Mouse (Mus musculus) MEL (cell line): ENCODE measurements around the gene Aurka. TPM values are rescaled to one million over a fixed set of nuclear protein-coding genes. Genes with fewer than 3 reads are reported as not detected.

Source experiments
- DNase-seq: peaks from one replicate; pipeline ENCODE4 v3.0.0; 2011; ENCODE audit warnings: low read depth, low spot score
- H3K27ac ChIP-seq: 2 replicates; pipeline ENCODE4 v1.5.1; 2012; ENCODE audit warnings: low read depth, mild to moderate bottlenecking, control low read depth, low read length, moderate library complexity; ENCODE audit not compliant: control insufficient read depth
- H3K27me3 ChIP-seq, 2 experiments: fragments of 150-350 bp in 1 of 2; sonication (generic) in 1 of 2; 2 replicates each; pipeline ENCODE4 v1.6.1; 2012; ENCODE audit warnings: low read length in 2 of 2, mild to moderate bottlenecking in 2 of 2, improper control_type of control experiment in 1 of 2, moderate library complexity in 1 of 2; ENCODE audit not compliant: insufficient read depth in 2 of 2, control insufficient read depth in 1 of 2
- H3K36me3 ChIP-seq, 2 experiments: 2 replicates each; pipeline ENCODE4 v1.6.1; 2012 to 2014; ENCODE audit warnings: low read length in 2 of 2, improper control_type of control experiment in 1 of 2, inconsistent platforms in 1 of 2, mild to moderate bottlenecking in 1 of 2; ENCODE audit not compliant: insufficient read depth in 2 of 2, control insufficient read depth in 1 of 2
- H3K4me1 ChIP-seq, 2 experiments: fragments of 150-350 bp in 1 of 2; sonication (generic) in 1 of 2; 2 replicates each; pipeline ENCODE4 v1.6.1; 2012; ENCODE audit warnings: low read length in 2 of 2, improper control_type of control experiment in 1 of 2, mild to moderate bottlenecking in 1 of 2; ENCODE audit not compliant: insufficient read depth in 2 of 2, control insufficient read depth in 1 of 2
- H3K4me3 ChIP-seq, 2 experiments: fragments of 150-350 bp in 1 of 2; sonication (generic) in 1 of 2; 2 replicates each; pipeline ENCODE4 v1.5.1; 2012; ENCODE audit warnings: low read depth in 2 of 2, low read length in 2 of 2, mild to moderate bottlenecking in 2 of 2, moderate library complexity in 2 of 2, control low read depth in 1 of 2, improper control_type of control experiment in 1 of 2; ENCODE audit not compliant: control insufficient read depth in 1 of 2, insufficient read depth in 1 of 2
- H3K79me2 ChIP-seq: 2 replicates; pipeline ENCODE4 v1.6.1; 2012; ENCODE audit warnings: mild to moderate bottlenecking, low read length, moderate library complexity; ENCODE audit not compliant: control insufficient read depth, poor library complexity, insufficient read depth
- H3K9ac ChIP-seq: 2 replicates; pipeline ENCODE4 v1.6.1; 2012; ENCODE audit warnings: low read depth, mild to moderate bottlenecking, control low read depth, low read length, moderate library complexity; ENCODE audit not compliant: control insufficient read depth, poor library complexity, severe bottlenecking
- H3K9me3 ChIP-seq: fragments of 150-350 bp; sonication (generic); replicated peaks from 2 replicates; pipeline ENCODE4 v1.6.1; 2012; ENCODE audit warnings: mild to moderate bottlenecking, low read length, improper control_type of control experiment, moderate library complexity; ENCODE audit not compliant: insufficient read depth
- BHLHE40 ChIP-seq: IDR thresholded peaks from 2 replicates; pipeline ENCODE4 v1.6.1; 2012; ENCODE audit warnings: low read depth, mild to moderate bottlenecking, inconsistent platforms, low read length, improper control_type of control experiment, borderline replicate concordance
- CHD1 ChIP-seq: IDR thresholded peaks from 2 replicates; pipeline ENCODE4 v1.6.1; 2012; ENCODE audit warnings: low read depth, mild to moderate bottlenecking, inconsistent platforms, low read length, improper control_type of control experiment
- CHD2 ChIP-seq: IDR thresholded peaks from 2 replicates; pipeline ENCODE4 v1.6.1; 2011; ENCODE audit warnings: low read length, improper control_type of control experiment
- CTCF ChIP-seq, 3 experiments: IDR thresholded peaks in 2 of 3; conservative IDR thresholded peaks in 1 of 3; 2 replicates each; pipeline ENCODE4 v1.5.1; 2011 to 2012; ENCODE audit warnings: low read length in 3 of 3, low read depth in 2 of 3, mild to moderate bottlenecking in 2 of 3, improper control_type of control experiment in 1 of 3, inconsistent platforms in 1 of 3, mixed read lengths in 1 of 3, moderate library complexity in 1 of 3; ENCODE audit not compliant: control insufficient read depth in 1 of 3, insufficient read depth in 1 of 3, poor library complexity in 1 of 3, severe bottlenecking in 1 of 3
- E2F4 ChIP-seq: IDR thresholded peaks from 2 replicates; pipeline ENCODE4 v1.6.1; 2011; ENCODE audit warnings: low read depth, low read length, improper control_type of control experiment, borderline replicate concordance
- ELF1 ChIP-seq: IDR thresholded peaks from 2 replicates; pipeline ENCODE4 v1.6.1; 2014; ENCODE audit warnings: low read depth, mild to moderate bottlenecking, inconsistent platforms, low read length, improper control_type of control experiment, moderate library complexity
- EP300 ChIP-seq, 2 experiments: IDR thresholded peaks; 2 replicates each; pipeline ENCODE4 v1.6.1; 2011; ENCODE audit warnings: improper control_type of control experiment in 2 of 2, low read length in 2 of 2, low read depth in 1 of 2, mild to moderate bottlenecking in 1 of 2
- ETS1 ChIP-seq: IDR thresholded peaks from 2 replicates; pipeline ENCODE4 v1.6.1; 2012; ENCODE audit warnings: low read depth, mild to moderate bottlenecking, inconsistent platforms, low read length, improper control_type of control experiment, moderate library complexity
- HCFC1 ChIP-seq: IDR thresholded peaks from 2 replicates; pipeline ENCODE4 v1.6.1; 2012; ENCODE audit warnings: low read depth, mild to moderate bottlenecking, inconsistent platforms, low read length, improper control_type of control experiment, moderate library complexity
- JUND ChIP-seq: IDR thresholded peaks from 2 replicates; pipeline ENCODE4 v1.6.1; 2011; ENCODE audit warnings: low read depth, mild to moderate bottlenecking, improper control_type of control experiment, low read length
- KAT2A ChIP-seq: conservative IDR thresholded peaks from 2 replicates; pipeline ENCODE4 v1.6.1; 2012; ENCODE audit warnings: low read depth, low read length, improper control_type of control experiment, inconsistent platforms
- MAZ ChIP-seq: IDR thresholded peaks from 2 replicates; pipeline ENCODE4 v1.6.1; 2012; ENCODE audit warnings: low read depth, mild to moderate bottlenecking, inconsistent platforms, low read length, improper control_type of control experiment
- MEF2A ChIP-seq: IDR thresholded peaks from 2 replicates; pipeline ENCODE4 v1.6.1; 2014; ENCODE audit warnings: low read depth, mild to moderate bottlenecking, inconsistent platforms, low read length, improper control_type of control experiment; ENCODE audit not compliant: poor library complexity, insufficient replicate concordance, severe bottlenecking; ENCODE audit errors: extremely low read depth
- MYB ChIP-seq: IDR thresholded peaks from 2 replicates; pipeline ENCODE4 v1.6.1; 2011; ENCODE audit warnings: mild to moderate bottlenecking, low read depth, low read length, improper control_type of control experiment
- NRF1 ChIP-seq: IDR thresholded peaks from 2 replicates; pipeline ENCODE4 v1.6.1; 2014; ENCODE audit warnings: low read depth, mild to moderate bottlenecking, inconsistent platforms, low read length, improper control_type of control experiment, moderate library complexity; ENCODE audit not compliant: poor library complexity, insufficient read depth, severe bottlenecking
- POLR2AphosphoS2 ChIP-seq: IDR thresholded peaks from 2 replicates; pipeline ENCODE4 v1.6.1; 2011; ENCODE audit warnings: low read length, improper control_type of control experiment
- POLR2AphosphoS5 ChIP-seq: IDR thresholded peaks from 2 replicates; pipeline ENCODE4 v1.6.1; 2012; ENCODE audit warnings: low read depth, borderline replicate concordance, mild to moderate bottlenecking, inconsistent platforms, low read length, moderate library complexity, mixed read lengths
- RAD21 ChIP-seq: IDR thresholded peaks from 2 replicates; pipeline ENCODE4 v1.6.1; 2011; ENCODE audit warnings: mild to moderate bottlenecking, low read depth, low read length, improper control_type of control experiment
- RCOR1 ChIP-seq: IDR thresholded peaks from 2 replicates; pipeline ENCODE4 v1.6.1; 2012; ENCODE audit warnings: low read depth, mild to moderate bottlenecking, inconsistent platforms, low read length, improper control_type of control experiment
- SIN3A ChIP-seq: IDR thresholded peaks from 2 replicates; pipeline ENCODE4 v1.6.1; 2012; ENCODE audit warnings: low read length, improper control_type of control experiment, inconsistent platforms
- SMC3 ChIP-seq: IDR thresholded peaks from 2 replicates; pipeline ENCODE4 v1.6.1; 2011; ENCODE audit warnings: low read depth, low read length, improper control_type of control experiment
- TAL1 ChIP-seq: IDR thresholded peaks from 2 replicates; pipeline ENCODE4 v1.6.1; 2012; ENCODE audit warnings: mild to moderate bottlenecking, inconsistent platforms, low read length, moderate library complexity, mixed read lengths
- UBTF ChIP-seq: IDR thresholded peaks from 2 replicates; pipeline ENCODE4 v1.6.1; 2012; ENCODE audit warnings: low read depth, mild to moderate bottlenecking, inconsistent platforms, low read length, improper control_type of control experiment, moderate library complexity, borderline replicate concordance; ENCODE audit not compliant: insufficient read depth
- ZKSCAN1 ChIP-seq: IDR thresholded peaks from 2 replicates; pipeline ENCODE4 v1.6.1; 2012; ENCODE audit warnings: low read depth, mild to moderate bottlenecking, inconsistent platforms, low read length, improper control_type of control experiment, moderate library complexity
- ZNF384 ChIP-seq: IDR thresholded peaks from 2 replicates; pipeline ENCODE4 v1.6.1; 2012; ENCODE audit warnings: low read depth, mild to moderate bottlenecking, inconsistent platforms, low read length, improper control_type of control experiment
- polyA plus RNA-seq, 2 experiments: library from polyadenylated mRNA; stranded (reverse) in 1 of 2; unstranded in 1 of 2; fragments of >175 nt in 1 of 2; fragments of >200 nt in 1 of 2; gene quantifications; 2 replicates each; pipeline versions ENCODE4 v1.2.1 to v1.2.4; 2012; ENCODE audit warnings: low replicate concordance in 2 of 2, low read depth in 1 of 2; ENCODE audit not compliant: insufficient read length in 2 of 2, insufficient read depth in 1 of 2, missing spikeins in 1 of 2
- total RNA-seq: library from RNA; depleted of rRNA; stranded (reverse); fragments of 300-350 nt; gene quantifications from 2 replicates; pipeline ENCODE4 v1.2.3, GENCODE M21; 2012

The Aurka gene
- total and polyA plus RNA-seq, 3 experiments = 110 to 236 (median 150) TPM

GRCm38 (mm10) chr2:172393391-172394051, 23.2 kb upstream of the Aurka start, which contains the start of gene Cass4 (continued):
- TF ChIP-seq RCOR1 = no peak
- no peak for TF ChIP-seq ELF1

- no peak overlapping the region for H3K27ac ChIP-seq
- H3K36me3 ChIP-seq = peaks cover 0 to 5% of the 10 kb centered on the region in 2 experiments; a peak in 2 of 4 replicates
- H3K9me3 ChIP-seq = no peaks in the 10 kb centered on the region
- H3K4me1 ChIP-seq = peaks cover 0 to 6% of the 10 kb centered on the region in 2 experiments; a peak in 2 of 4 replicates
- H3K27me3 ChIP-seq = no peaks in the 10 kb centered on the region
- H3K4me3 ChIP-seq = no peak overlapping the region
- H3K79me2 ChIP-seq = no peaks in the 10 kb centered on the region
- no peak overlapping the region for H3K9ac ChIP-seq
- TF ChIP-seq CHD1 (no peak), HCFC1 (no peak), E2F4 (no peak), SIN3A (no peak), POLR2AphosphoS2 (no peak), CHD2 (no peak), POLR2AphosphoS5 (no peak), MEF2A (no peak), JUND (no peak), CTCF (IDR thresholded peaks at IDR 0.05 in 2 of 3, conservative IDR thresholded peaks at IDR 0.05 in 1 of 3; ENCODE audit: control insufficient read depth in 1 of 3, insufficient read depth in 1 of 3, low read depth in 2 of 3, low read length in 3 of 3, poor library complexity in 1 of 3, severe bottlenecking in 1 of 3) (no peak), KAT2A (no peak)
- TF ChIP-seq, all 39 proteins: peak for 0
- DNase-seq = no peak
These were observed 21.7 kb upstream of the Aurka start for GRCm38 (mm10) chr2:172392041-172392521.

GRCm38 (mm10) chr2:172390341-172390740, 20.0 kb upstream of the Aurka start:
- Histone ChIP-seq H3K27me3 (no peaks in the 10 kb centered on the region), H3K27ac (no peak overlapping the region), H3K4me3 (no peak overlapping the region), H3K9me3 (no peaks in the 10 kb centered on the region), H3K4me1 (peaks cover 0 to 6% of the 10 kb centered on the region in 2 experiments; a peak in 2 of 4 replicates), H3K9ac (no peak overlapping the region), H3K79me2 (no peaks in the 10 kb centered on the region), H3K36me3 (peaks cover 0 to 5% of the 10 kb centered on the region in 2 experiments; a peak in 2 of 4 replicates)
- TF ChIP-seq EP300 (IDR thresholded peaks at IDR 0.05; ENCODE audit: low read depth in 1 of 2, low read length in 2 of 2) (no peak), RCOR1 (no peak), TAL1 (no peak), SIN3A (no peak), NRF1 (no peak), RAD21 (no peak), MAZ (no peak), UBTF (no peak), CTCF (IDR thresholded peaks at IDR 0.05 in 2 of 3, conservative IDR thresholded peaks at IDR 0.05 in 1 of 3; ENCODE audit: control insufficient read depth in 1 of 3, insufficient read depth in 1 of 3, low read depth in 2 of 3, low read length in 3 of 3, poor library complexity in 1 of 3, severe bottlenecking in 1 of 3) (no peak), BHLHE40 (no peak), ZKSCAN1 (no peak), MYB (no peak), POLR2AphosphoS2 (no peak), ZNF384 (no peak), ETS1 (no peak), CHD1 (no peak), SMC3 (no peak), KAT2A (no peak), ELF1 (no peak)
- DNase-seq = no peak
